Mouse (Mus musculus): ENCODE measurements around the gene Hoxb7.

Hoxb7 gene

GRCm38 (mm10) chr11:96285771-96286738, at the start of gene Hoxb7:
Gene Hoxb7 (plus strand): TSS chr11:96286623.
- peak; percentile 82 for DNase-seq

- DNase-seq, result peak; percentile 69
Observed at GRCm38 (mm10) chr11:96240211-96240610, 46.2 kb upstream of the Hoxb7 start.

- no peak for DNase-seq
Observed at GRCm38 (mm10) chr11:96250901-96251300, 35.5 kb upstream of the Hoxb7 start.

- DNase-seq, result no peak
Observed at GRCm38 (mm10) chr11:96251480-96252031, 34.9 kb upstream of the Hoxb7 start.

GRCm38 (mm10) chr11:96252541-96253120, 33.8 kb upstream of the Hoxb7 start:
- no peak for DNase-seq

- DNase-seq, result no peak
Observed at GRCm38 (mm10) chr11:96254221-96254620, 32.2 kb upstream of the Hoxb7 start.

GRCm38 (mm10) chr11:96255111-96255995, 31.1 kb upstream of the Hoxb7 start:
- no peak for DNase-seq

GRCm38 (mm10) chr11:96255996-96256445, 30.4 kb upstream of the Hoxb7 start:
- DNase-seq, result no peak

GRCm38 (mm10) chr11:96257141-96257540, 29.3 kb upstream of the Hoxb7 start:
- no peak for DNase-seq

GRCm38 (mm10) chr11:96259038-96259437, 27.4 kb upstream of the Hoxb7 start:
- no peak for DNase-seq

GRCm38 (mm10) chr11:96259511-96259910, 26.9 kb upstream of the Hoxb7 start:
- DNase-seq, result no peak

GRCm38 (mm10) chr11:96260310-96260970, 26.0 kb upstream of the Hoxb7 start:
- DNase-seq, result peak; percentile 45

GRCm38 (mm10) chr11:96261323-96261890, 25.0 kb upstream of the Hoxb7 start:
- DNase-seq, result peak; percentile 84

GRCm38 (mm10) chr11:96262262-96262830, 24.1 kb upstream of the Hoxb7 start:
- DNase-seq, result no peak

- DNase-seq, result no peak
Observed at GRCm38 (mm10) chr11:96263636-96264389, 22.6 kb upstream of the Hoxb7 start.

GRCm38 (mm10) chr11:96264390-96265020, 21.9 kb upstream of the Hoxb7 start:
- no peak for DNase-seq

- no peak for DNase-seq
Observed at GRCm38 (mm10) chr11:96265954-96266353, 20.5 kb upstream of the Hoxb7 start.

GRCm38 (mm10) chr11:96267021-96267920, 19.2 kb upstream of the Hoxb7 start:
- DNase-seq, result no peak

Data from lung, postnatal 10 days (tissue).